Mouse (Mus musculus) spleen, postnatal 10 days (tissue): ENCODE measurements around the gene Gnai3.
A peak's percentile ranks its signal among the peaks of the same experiment; 100 is the strongest.

Experiments used
- DNase-seq, 2 experiments: peaks; one replicate each; pipeline ENCODE4 v3.0.0; 2021 to 2022; ENCODE audit warnings: low spot score in 2 of 2

Gene Gnai3

GRCm38 (mm10) chr3:108112246-108112645, 33.7 kb downstream of the Gnai3 start:
- DNase-seq, result no peak

- DNase-seq, result no peak
Observed at GRCm38 (mm10) chr3:108111320-108111719, 34.6 kb downstream of the Gnai3 start.

- no peak for DNase-seq
Observed at GRCm38 (mm10) chr3:108105281-108105680, 40.7 kb downstream of the Gnai3 start.

GRCm38 (mm10) chr3:108102075-108102474, 43.9 kb downstream of the Gnai3 start:
- no peak for DNase-seq

GRCm38 (mm10) chr3:108101594-108101993, 44.4 kb downstream of the Gnai3 start:
- no peak for DNase-seq

GRCm38 (mm10) chr3:108098316-108098715, 47.6 kb downstream of the Gnai3 start:
- no peak for DNase-seq

GRCm38 (mm10) chr3:108097656-108098055, 48.3 kb downstream of the Gnai3 start:
- DNase-seq, result no peak

- DNase-seq, result peak in 1 of 2 experiments; percentile 38
Observed at GRCm38 (mm10) chr3:108096726-108097125, 49.2 kb downstream of the Gnai3 start.

GRCm38 (mm10) chr3:108096226-108096625, 49.7 kb downstream of the Gnai3 start:
- peak in 1 of 2 experiments; percentile 19 for DNase-seq

- no peak for DNase-seq
Observed at GRCm38 (mm10) chr3:108094976-108095760, 50.8 kb downstream of the Gnai3 start.

- no peak for DNase-seq
Observed at GRCm38 (mm10) chr3:108094146-108094545, 51.8 kb downstream of the Gnai3 start.

- DNase-seq, result no peak
Observed at GRCm38 (mm10) chr3:108093306-108093705, 52.6 kb downstream of the Gnai3 start.

- DNase-seq, result no peak
Observed at GRCm38 (mm10) chr3:108092536-108093115, 53.3 kb downstream of the Gnai3 start, which contains the start of gene Gnat2. TSS of gene Gnat2 (plus strand) at chr3:108092789.

- DNase-seq, result no peak
Observed at GRCm38 (mm10) chr3:108092030-108092429, 53.9 kb downstream of the Gnai3 start.

- no peak for DNase-seq
Observed at GRCm38 (mm10) chr3:108090561-108090960, 55.4 kb downstream of the Gnai3 start.

- DNase-seq, result no peak
Observed at GRCm38 (mm10) chr3:108089916-108090315, 56.0 kb downstream of the Gnai3 start.

- peak in 1 of 2 experiments; percentile 7 for DNase-seq
Observed at GRCm38 (mm10) chr3:108088842-108089380, 57.0 kb downstream of the Gnai3 start.

- DNase-seq, result peak in 1 of 2 experiments; percentile 11
Observed at GRCm38 (mm10) chr3:108087329-108087728, 58.6 kb downstream of the Gnai3 start.

- peak; percentile 78 to 81 for DNase-seq
Observed at GRCm38 (mm10) chr3:108086470-108086979, 59.4 kb downstream of the Gnai3 start, which contains the start of gene Ampd2. TSS of gene Ampd2 (minus strand) at chr3:108086651.

- DNase-seq, result peak in 1 of 2 experiments; percentile 42
Observed at GRCm38 (mm10) chr3:108085721-108086469, 60.1 kb downstream of the Gnai3 start.

- DNase-seq, result peak; percentile 75 to 87
Observed at GRCm38 (mm10) chr3:108085281-108085720, 60.6 kb downstream of the Gnai3 start.
